Comparison of ENCODE assay signal across 8 mouse cellular contexts in the genomic region with DNA sequence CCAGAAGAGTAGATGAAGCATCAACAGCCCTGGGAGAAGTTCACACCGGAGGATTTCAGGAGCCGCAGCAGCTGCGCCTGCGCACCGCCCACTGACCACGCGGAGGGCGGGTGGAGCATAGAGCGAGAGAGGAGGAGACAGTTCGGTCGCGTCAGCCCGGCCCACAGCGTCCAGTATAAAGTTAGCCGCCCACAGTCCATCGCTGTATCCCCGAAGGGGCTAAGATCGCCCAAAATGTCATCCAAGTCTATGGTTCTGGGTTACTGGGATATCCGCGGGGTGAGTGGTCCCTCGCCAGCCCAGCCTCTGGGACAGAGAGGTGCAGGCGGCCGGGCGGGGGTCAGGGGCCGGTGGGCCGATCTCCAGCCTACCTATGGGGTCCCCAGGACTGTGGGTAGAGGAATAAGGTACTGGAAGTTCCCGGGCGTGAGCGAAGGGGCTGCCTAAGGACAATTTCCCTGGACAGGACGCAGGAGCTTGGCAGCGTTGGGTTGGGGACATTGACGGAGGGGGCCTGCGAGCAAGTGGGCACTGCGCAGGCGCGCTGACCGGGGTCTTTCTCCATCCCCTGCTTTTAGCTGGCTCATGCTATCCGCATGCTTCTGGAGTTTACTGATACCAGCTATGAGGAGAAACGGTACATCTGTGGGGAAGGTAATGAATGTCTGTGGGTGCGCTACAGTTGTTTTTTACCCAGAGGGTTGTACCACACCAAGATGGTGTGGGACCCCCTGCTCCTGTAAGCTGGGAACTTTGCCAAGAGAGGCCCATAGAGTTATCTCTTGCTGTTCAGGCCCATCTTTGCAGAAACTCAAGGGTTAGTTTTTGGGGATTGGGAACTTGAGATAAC. TPM values are rescaled to one million over a fixed set of nuclear protein-coding genes. Genes with fewer than 3 reads are reported as not detected.
A peak's percentile ranks its signal among the peaks of the same experiment; 100 is the strongest.
DNase-seq lines count a peak whose midpoint lies in the region; ATAC-seq lines count a peak whose summit lies in the region.

A gene (plus strand): TSS at position 102 of the 850 bp plus-strand sequence.

- peak within 1 kb of the TSS; percentile 80 for H3K9ac ChIP-seq in intestine, embryonic 15.5 days

- no peaks in the 10 kb centered on the region for H3K27me3 ChIP-seq in embryonic facial prominence, embryonic 10.5 days (replicated peaks; ENCODE audit: low read depth, poor library complexity, severe bottlenecking)
- H3K27me3 ChIP-seq in intestine, embryonic 15.5 days (replicated peaks) = no peaks in the 10 kb centered on the region
- peaks cover 69% of the 10 kb centered on the region for H3K27me3 ChIP-seq in megakaryocyte, embryonic 14.5 days (replicated peaks)

- ATAC-seq in intestine, embryonic 15.5 days = peak; percentile 96

- H3K4me1 ChIP-seq in embryonic facial prominence, embryonic 10.5 days = peaks cover 15% of the 10 kb centered on the region
- H3K4me1 ChIP-seq in intestine, embryonic 15.5 days (replicated peaks) = peaks cover 7% of the 10 kb centered on the region
- peaks cover 10% of the 10 kb centered on the region for H3K4me1 ChIP-seq in megakaryocyte, embryonic 14.5 days

- H3K9me3 ChIP-seq in embryonic facial prominence, embryonic 10.5 days = no peaks in the 10 kb centered on the region
- H3K9me3 ChIP-seq in intestine, embryonic 15.5 days = no peaks in the 10 kb centered on the region
- no peaks in the 10 kb centered on the region for H3K9me3 ChIP-seq in megakaryocyte, embryonic 14.5 days

- peaks cover 31% of the 10 kb centered on the region for H3K36me3 ChIP-seq in embryonic facial prominence, embryonic 10.5 days (replicated peaks)
- H3K36me3 ChIP-seq in intestine, embryonic 15.5 days = peaks cover 9% of the 10 kb centered on the region; the same call in 1 of the 2 replicates
- no peaks in the 10 kb centered on the region for H3K36me3 ChIP-seq in megakaryocyte, embryonic 14.5 days (replicated peaks; ENCODE audit: low read length)

- peak; percentile 91 to 94 for DNase-seq in adrenal gland, postnatal 36 days
- peak; percentile 89 for DNase-seq in embryonic facial prominence, embryonic 10.5 days (ENCODE audit: low spot score)
- DNase-seq in gastrocnemius, postnatal 4 days (ENCODE audit: low spot score in 2 of 2) = peak; percentile 76 to 87
- DNase-seq in left cerebral cortex, postnatal 10 days (ENCODE audit: extremely low spot score in 1 of 2, low spot score in 2 of 2) = peak; percentile 81 to 94
- DNase-seq in right cerebral cortex, postnatal 10 days (ENCODE audit: low spot score in 2 of 2) = peak; percentile 92
- DNase-seq in yolk sac, embryonic 10.5 days (ENCODE audit: low spot score) = peak; percentile 82

- WGBS in embryonic facial prominence, embryonic 10.5 days = 5% methylated on average over 40 of the region's 40 CpGs
- WGBS in intestine, embryonic 15.5 days = 5% methylated on average over 40 of the region's 40 CpGs

- peak within 1 kb of the TSS; percentile 86 for H3K4me3 ChIP-seq in embryonic facial prominence, embryonic 10.5 days
- peak within 1 kb of the TSS; percentile 67 for H3K4me3 ChIP-seq in intestine, embryonic 15.5 days (replicated peaks)
- peak within 1 kb of the TSS; percentile 89 for H3K4me3 ChIP-seq in megakaryocyte, embryonic 14.5 days (replicated peaks)

- intact Hi-C loops in left cerebral cortex, postnatal 10 days (cut with DNase I) = no loop called here

- H3K27ac ChIP-seq in embryonic facial prominence, embryonic 10.5 days (replicated peaks) = peak within 1 kb of the TSS; percentile 95
- peak within 1 kb of the TSS; percentile 73 for H3K27ac ChIP-seq in intestine, embryonic 15.5 days

- peak within 1 kb of the TSS; percentile 90 for H3K4me2 ChIP-seq in intestine, embryonic 15.5 days (replicated peaks)

RNA-seq across cellular contexts. Expression of the gene that starts here (rescaled TPM):
- 10 to 100 TPM; 28.9 to 43.7 TPM for total RNA-seq in adrenal gland, postnatal 36 days (2021)
- polyA plus RNA-seq in embryonic facial prominence, embryonic 10.5 days (2016; fragmentation: Nextera tagmentation; extraction: Ambion mirVana) = 208 and 219 TPM in 2 replicates
- total RNA-seq in gastrocnemius, postnatal 4 days (2021) = 10 to 100 TPM; 49.2 to 51.0 TPM
- 173 and 186 TPM in 2 replicates for polyA plus RNA-seq in intestine, embryonic 15.5 days (2015; fragmentation: Nextera tagmentation; extraction: Ambion mirVana)
- 100 to 1,000 TPM; 138 to 141 TPM for total RNA-seq in left cerebral cortex, postnatal 10 days (2021)
- not detected in 2 replicates for polyA plus RNA-seq in megakaryocyte, embryonic 14.5 days (2012; ENCODE audit: insufficient read depth, low replicate concordance)

Comparison
In these comparisons a context has a peak if more than half of its experiments do, and no peak if none do; other contexts are left out.
1. Peak in every context shown above with its lines: DNase-seq, ATAC-seq, H3K4me3 ChIP-seq and H3K27ac ChIP-seq.
2. RNA of the gene that starts here (polyA plus RNA-seq): 208 to 219 TPM in embryonic facial prominence, embryonic 10.5 days and 173 to 186 TPM in intestine, embryonic 15.5 days; not detected in megakaryocyte, embryonic 14.5 days; every median in the first group is over 100 times any median in the second.